Mouse (Mus musculus) cerebellum, postnatal 10 days (tissue): ENCODE data around the gene Bcat2.
"Not testable (repeated sequence)": the region's sequence is repeated elsewhere in the genome, so short reads cannot be mapped to it uniquely, and the experiment has no call there.

Source experiments
- DNase-seq, 2 experiments: peaks; one replicate each; pipeline ENCODE4 v3.0.0; 2021; ENCODE audit warnings: mixed read lengths in 2 of 2

Bcat2 gene

DNA sequence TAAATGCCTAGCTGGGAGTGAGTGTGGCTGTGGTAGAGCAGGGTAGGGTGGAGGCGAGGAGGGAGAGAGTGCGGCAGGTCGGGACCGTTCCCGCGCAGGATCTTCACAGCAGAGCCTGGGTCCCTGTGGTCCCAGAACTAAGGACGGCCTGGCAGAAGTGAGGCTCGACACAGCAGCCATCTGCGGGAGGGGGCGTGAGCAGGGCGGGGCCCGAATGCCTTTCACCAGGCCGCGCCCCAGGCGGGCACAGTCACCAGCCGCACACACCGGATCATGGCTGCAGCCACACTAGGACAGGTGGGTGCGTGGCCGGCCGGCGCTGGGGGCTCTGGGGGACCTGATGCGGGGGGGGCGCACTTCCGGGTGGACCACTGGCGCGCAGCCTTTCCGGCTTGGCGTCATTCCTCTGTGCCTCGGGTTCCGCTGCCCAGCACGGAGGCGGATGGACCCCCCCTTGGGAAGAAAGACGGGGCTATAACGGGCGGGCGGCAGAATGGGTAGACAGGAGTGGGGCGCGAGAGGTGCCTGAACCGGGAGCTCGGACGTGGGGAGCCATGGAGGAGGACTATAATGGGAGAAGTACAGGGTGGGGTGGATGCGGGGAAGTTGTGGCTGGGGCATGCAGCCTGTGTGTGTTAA is at the start of gene Bcat2:
Bcat2 (plus strand) TSS at position 51 of the 639 bp plus-strand sequence.
- peak; percentile 90 to 92 for DNase-seq

DNA sequence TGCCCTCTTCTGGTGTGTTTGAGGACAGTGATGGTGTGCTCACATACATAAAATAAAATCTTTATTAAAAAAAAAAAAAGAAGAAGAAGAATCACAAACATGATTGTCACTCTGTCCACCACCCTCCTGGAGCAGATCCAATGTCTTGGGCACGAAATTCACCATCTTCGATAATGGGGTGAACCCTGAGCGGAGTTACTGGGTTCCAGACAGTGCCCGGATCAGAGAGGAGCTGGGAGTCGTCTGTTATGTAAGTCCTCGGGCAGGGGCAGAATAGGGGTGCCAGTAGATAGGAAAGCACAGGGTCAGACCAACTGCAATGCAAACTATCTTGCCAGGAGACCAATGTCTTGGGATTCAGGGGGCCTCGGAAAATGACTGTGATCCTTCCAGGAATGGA is 49.3 kb upstream of the Bcat2 start:
- DNase-seq = peak in 1 of 2 experiments; percentile 35

DNA sequence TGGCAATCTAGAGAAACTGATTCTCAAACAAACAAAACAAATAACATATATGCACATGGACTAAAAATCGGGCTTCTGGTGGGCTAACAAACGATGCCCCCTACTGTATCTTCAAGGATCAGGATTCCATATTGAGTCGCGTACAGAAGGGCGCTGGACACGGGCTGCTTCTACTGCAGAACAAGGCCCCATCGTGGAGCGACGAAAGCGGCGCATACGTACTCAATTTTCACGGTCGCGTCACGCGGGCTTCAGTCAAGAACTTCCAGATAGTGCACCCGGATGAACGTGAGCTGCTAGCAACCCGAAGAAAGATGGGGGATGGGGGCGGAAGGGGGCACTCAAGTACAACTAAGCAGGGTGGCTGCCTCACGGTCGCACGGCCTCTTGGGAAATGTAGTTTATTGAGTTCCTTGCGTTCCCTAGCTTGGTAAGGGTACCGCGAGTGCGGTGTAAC is 48.2 kb upstream of the Bcat2 start:
- peak; percentile 94 to 96 for DNase-seq

DNA sequence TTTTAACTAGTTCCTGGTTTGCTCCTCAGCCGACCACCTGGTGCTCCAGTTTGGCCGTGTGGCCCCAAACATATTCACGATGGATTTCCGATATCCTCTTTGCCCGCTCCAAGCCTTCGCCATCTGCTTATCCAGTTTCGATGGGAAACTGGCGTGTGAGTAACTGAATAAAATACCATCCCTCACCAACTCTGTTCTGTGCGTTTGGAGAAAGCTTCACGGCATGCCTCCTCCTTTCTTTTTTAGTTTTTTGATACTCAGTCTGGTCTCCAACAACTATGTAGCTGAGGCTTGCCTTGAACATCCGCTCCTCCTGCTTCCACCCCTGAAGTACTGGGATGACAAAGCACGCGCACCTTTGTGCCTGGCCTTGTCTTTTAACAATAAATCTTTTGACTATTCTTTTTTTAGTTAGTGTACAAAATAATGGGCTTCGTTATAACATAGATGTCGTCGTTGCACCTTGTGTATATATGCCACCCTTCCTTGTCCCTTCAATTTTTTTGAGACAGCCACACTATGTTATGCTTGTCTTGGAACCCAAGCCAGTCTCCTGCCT is 47.7 kb upstream of the Bcat2 start:
- DNase-seq = no peak

DNA sequence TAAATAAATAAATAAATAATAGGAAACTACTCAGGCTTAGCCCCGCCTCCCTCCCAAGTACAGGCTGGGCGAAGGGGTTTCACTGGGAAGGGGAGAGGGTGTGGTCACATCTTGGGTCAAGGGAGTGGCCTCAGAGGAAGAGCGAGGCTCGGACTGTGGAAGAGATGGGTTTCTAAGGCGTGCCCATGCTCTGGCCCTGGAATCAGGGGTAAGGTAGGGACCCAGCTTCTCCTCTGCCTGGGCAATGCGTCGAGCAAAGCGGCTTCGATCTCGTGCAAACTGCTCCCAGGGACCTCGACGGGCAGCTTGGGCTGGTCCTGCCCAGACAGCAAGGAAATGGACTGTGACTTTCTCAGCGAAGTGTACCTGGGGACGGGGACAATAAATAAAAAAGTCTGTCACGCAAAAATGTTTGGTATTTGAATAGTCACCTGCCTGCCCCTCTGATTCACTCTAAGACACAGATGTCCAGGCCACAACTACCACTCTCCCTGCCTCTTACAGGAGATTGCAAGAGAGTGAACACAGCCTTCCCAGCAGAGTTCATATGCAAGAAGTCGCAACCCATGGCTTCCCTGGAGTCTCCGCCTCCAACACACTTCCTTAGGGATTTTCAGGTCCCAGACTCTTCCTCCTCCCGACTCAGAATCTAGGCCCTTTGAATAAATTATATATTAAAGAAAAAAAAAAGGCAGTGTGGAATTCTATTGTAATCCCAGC is 46.8 kb upstream of the Bcat2 start:
- no peak for DNase-seq

DNA sequence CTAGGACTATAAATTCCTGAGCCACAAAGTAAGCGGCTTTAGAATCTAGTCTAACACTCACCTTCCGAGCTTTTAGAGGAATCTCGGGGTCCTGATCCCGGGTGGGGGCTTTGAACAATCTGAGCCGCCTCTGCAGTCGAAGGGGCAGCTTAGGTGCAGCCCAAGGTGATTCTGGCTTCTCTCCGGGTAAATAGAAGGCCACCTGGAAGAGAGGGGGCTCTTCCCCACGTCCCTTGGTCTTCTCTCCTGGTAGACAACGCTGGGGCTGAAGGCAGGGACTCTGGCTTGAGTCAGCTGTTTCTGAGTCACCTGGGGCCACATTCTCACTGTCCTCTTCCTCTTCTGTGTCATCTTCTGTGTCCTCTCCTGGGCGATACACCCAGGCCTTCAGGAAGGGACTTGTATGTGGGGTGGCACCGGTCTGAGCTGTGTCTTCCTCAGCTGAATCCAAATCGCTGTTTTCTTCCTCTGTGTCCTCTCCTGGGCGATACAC is 46.2 kb upstream of the Bcat2 start:
- DNase-seq = no peak

DNA sequence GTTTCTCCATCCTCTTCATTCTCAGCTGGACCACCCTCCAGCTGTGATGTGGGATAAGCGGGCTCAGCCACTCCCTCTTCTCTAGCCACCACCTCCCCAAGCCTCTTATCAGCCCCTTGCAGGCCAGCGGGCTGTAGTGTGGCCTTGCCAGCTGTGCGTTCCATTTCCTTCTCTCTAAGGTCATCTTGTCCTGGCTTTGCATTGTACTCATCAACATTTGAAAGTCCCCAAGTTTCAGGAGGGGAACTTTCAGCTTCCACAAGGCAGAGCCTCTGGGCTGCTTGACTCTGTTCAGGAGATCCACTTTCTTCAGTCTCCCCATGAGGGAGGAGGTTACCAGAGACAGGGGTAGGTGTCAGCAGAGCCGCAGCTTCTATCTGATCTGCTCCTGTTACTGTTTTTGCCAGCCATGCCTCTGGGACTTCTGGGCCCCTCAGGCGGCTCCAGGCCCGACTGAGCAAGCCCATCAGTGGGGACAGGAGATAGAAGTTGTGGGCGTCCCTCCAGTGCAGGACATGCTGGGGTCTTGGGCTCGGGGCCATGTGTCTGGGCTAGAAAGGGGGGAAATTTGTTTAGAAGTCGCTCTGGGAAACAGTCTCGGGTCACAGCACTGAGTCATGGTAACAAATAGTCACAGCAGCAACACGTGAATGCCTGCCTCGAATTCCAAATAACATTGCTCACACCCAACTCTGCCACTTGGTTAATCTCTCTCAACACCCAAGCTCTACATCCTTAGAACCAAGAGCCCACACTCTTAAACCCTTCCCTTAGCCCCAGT is 44.9 kb upstream of the Bcat2 start:
- DNase-seq = peak; percentile 39 to 53

DNA sequence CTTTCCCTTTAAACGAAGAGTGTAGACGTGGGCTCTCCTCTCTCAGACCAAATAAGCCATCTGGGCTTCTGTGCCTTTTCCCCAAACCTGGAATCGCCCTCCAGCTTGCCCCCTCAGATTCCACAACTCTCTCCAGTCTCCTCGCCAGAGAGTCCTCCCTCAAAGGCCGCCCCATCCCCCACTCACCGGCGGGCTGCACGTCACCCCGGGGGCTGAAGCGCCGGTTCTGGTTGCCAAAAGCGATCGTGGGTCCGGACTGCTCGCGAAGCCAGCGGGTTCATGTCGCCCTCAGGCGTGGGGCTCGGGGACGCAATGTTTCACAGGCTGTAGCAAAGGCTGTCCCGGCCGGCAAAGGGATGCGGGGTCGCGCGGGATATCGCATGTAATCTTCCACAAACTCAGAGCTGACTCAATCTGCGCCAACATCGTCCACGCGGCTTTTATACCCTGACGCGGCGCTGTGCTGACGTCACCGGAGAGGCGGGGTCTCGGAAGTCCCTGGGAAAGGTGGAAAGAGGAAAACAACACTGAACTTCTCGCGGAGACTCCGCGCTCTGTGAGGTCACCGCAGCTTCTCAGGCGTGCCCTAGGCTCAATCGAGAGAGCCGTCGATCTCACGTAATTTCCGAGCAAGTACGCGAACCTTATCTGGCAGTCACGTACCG is 44.0 kb upstream of the Bcat2 start, which contains the start of the genes Ppp1r15a and Plekha4:
Ppp1r15a (minus strand) TSS at position 460 of the 665 bp plus-strand sequence.
Plekha4 (plus strand) TSS at position 522 of the 665 bp plus-strand sequence.
- peak; percentile 97 to 98 for DNase-seq

DNA sequence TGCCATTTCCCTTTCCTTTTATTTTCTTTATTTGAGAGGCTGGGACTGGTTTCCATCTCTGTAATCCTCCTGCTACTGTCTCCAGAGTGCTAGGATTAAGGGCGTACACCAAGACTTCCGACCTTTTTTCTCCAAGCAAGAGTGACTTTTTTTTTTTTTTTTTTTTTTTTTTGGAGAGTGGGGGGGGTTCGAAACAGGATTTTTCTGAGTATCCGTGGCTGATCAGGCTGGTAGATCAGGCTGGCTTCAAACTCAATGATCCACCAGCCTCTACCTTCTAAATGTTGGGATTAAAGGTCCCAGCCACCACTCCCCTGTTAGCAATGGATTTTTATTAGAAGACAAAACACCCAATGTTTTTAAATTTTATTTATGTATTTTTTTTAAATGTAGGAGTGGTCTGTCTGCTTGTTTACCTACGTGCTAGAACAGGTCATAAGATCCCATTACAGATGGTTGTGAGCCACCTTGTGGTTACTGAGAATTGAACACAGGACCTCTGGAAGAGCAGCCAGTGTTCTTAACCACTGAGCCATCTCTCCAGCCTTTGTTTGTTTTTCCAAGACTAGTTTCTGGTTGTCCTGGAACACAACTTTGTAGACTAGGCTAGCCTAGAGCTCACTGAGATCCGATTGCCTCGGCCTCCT is 43.4 kb upstream of the Bcat2 start:
- peak in 1 of 2 experiments; percentile 43 for DNase-seq

DNA sequence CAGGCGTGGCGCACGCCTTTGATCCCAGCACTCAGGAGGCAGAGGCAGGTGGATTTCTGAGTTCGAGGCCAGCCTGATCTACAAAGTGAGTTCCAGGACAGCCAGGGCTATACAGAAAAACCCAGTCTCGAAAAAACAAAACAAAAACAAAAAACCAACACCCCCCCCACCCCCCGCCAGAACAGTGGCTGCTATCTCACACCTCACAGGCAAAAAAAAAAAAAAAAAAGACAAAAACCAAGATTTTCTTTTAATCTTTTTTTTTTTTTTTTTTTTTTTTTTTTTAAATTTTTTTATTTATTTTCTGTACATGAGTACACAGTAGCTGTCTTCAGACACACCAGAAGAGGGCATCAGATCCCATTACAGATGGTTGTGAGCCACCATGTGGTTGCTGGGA is 42.8 kb upstream of the Bcat2 start:
- not testable (repeated sequence) for DNase-seq

DNA sequence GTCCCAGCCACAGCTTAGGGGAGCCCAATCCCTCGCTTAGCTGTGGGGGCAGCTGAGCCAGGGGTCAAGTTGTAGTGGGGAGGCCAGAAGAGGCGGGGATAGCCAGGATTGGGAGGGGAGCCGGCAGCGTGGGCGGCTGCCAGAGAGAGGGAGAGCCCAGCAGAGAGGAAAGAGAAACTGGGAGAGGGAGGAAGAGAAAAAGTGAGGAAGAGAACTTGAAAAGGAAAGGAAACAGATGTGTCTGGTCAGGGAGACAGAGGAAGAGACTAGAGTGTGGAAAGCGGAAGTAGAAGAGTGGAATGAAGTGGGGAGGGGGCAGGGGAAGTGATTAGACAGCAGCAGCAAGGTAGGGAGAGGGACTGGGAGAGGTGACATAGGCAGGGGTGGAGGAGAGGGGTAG is 40.5 kb upstream of the Bcat2 start:
- DNase-seq = no peak

DNA sequence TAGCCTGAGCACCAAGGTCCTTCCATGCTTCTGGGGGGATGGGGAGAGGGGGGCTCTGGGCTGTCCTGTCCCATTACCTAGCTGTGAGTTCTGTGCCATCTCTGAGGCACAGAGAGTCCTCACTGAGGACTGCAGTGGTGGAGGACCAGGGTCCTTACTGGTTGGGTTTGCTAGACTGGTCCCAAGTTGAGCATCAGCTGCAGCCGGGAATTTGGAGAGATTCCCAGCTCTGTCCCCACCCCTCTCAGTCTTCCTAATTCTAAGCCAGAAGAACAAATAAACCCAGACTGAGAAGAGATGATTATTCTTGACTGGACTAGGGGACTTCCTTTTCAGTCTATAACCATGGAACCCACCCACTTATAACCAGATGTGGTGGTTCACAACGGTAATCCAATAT is 39.3 kb upstream of the Bcat2 start:
- DNase-seq = no peak

DNA sequence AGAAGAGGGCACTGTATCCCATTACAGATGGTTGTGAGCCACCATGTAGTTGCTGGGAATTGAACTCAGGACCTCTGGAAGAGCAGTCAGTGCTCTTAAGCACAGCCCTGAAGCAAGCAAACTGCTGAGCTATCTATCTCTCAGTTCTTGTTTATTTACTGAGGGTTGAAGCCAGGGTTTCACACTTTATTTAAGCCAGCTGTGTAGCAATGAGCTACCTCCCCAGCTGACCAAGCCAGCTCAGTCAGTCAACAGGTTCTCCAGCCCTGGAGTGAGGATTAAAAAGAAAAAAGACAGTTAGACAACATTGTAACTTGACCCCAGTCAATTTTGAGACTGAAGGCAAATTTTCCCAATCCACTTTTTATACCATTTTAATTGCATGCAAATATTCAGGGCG is 34.3 kb upstream of the Bcat2 start:
- DNase-seq = no peak

DNA sequence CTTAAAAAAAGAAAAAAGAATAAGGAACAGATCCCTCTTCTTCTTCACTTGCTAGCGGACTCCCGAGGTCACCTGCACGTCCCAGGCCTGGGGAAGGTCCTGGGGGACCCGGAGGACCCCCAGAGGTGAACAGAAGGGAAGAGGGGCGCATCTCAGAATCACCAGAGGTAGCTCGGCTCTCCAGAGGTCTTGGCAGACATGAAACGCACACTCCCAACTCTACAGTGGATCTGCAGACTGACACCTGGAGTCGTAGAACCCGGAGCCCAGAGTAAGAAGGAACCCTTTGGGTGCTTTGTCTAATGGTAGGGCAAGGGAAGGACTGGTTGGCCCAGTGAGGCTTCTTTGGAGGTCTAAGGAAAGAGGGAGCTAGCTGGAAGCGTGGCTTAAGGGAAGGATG is 32.4 kb upstream of the Bcat2 start:
- DNase-seq = no peak

DNA sequence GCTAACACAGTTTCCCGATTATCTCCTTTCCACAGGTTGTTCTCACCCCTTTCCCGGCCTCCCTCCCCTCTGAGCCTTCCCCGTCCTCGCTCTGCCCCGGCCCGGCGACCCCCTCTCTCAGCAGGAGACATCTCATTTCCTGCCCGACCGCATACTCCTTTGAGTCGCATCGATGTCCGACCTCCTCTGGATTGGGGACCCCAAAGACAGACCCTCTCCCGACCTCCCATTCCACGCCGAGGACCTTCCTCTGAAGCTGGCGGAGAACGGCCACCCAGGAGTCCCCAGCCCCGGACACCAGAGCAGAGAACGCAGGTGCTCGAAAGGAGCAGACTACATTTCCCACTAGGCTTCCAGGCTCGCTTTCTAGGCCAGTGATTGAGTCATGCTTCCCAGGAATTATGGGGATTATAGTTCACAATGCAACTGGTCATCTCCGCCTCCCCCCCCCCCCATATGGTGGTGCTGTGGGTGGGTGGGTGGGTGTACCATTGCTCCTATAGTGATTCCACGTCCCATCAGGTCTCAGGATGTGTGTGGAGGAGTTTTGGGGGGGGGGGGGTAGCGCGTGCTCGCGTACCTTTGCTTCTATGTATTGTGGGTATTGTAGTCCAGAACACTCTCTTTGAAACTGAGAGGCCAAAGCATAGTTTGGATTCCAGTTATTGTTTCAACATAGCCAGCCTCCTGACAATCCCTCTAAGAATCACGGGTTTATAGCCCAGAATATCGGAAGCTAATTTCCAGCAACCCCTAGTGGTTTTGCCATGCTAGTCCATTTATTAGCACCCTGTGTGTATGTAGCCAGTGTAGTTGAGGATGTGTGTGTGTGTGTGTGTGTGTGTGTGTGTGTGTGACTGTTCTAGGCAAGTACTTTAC is 31.6 kb upstream of the Bcat2 start:
- DNase-seq = peak; percentile 81

DNA sequence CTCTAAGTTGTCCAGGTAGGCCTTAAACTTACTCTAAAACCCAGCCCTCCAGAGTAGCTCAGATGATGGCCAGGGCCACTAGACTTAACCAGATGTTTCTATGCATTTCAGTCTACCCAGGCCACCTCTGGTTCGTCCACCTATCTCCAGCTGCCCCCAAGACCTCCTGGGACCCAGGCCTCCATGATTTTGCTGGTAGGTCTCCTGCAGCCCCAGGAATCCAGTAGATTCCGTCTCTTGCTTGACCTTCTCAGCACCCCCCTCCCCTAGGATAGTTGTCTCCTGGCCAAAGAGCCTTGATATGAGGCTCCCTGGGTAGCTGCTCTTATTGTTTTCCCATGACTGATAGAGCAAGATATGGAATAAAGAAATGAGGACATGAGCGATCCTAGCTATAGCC is 30.9 kb upstream of the Bcat2 start:
- DNase-seq = peak in 1 of 2 experiments; percentile 19

DNA sequence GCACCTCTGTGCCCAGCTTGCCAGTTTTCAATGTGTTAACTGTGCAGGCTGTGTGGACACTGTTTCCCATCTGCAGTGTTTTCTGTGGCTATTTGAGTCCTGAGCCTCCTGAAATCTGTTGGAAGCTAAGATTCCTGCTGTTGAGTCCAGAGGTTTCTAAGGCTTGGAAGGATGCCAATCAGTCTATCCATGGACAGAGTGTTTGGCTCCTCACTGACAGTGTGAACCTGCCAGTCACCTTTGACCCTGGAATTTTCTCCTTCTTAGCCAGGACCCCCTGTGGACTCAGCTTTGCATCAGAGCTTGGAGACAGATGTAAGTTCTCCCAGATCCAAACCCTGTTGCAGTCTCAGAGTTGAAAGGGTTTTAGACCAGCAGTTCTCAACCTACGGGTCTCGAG is 29.7 kb upstream of the Bcat2 start:
- DNase-seq = peak in 1 of 2 experiments; percentile 40

DNA sequence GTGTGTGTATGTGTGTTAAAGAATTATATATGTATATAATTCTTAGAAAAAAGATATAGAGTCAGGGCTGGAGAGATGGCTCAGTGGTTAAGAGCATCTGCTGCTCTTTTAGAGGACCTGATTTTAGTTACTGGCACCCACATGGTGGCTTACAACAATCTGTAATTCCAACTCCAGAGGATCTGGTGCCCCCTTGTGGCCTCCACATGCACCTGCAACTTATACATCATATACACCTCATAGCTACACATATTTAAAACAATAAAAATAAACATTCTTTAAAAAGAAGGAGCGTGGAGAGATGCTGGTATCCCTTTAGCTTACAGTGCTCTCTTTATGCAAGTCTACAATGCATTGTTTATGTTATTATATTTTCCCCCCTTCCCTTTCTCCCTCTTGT is 25.4 kb upstream of the Bcat2 start:
- DNase-seq = no peak

DNA sequence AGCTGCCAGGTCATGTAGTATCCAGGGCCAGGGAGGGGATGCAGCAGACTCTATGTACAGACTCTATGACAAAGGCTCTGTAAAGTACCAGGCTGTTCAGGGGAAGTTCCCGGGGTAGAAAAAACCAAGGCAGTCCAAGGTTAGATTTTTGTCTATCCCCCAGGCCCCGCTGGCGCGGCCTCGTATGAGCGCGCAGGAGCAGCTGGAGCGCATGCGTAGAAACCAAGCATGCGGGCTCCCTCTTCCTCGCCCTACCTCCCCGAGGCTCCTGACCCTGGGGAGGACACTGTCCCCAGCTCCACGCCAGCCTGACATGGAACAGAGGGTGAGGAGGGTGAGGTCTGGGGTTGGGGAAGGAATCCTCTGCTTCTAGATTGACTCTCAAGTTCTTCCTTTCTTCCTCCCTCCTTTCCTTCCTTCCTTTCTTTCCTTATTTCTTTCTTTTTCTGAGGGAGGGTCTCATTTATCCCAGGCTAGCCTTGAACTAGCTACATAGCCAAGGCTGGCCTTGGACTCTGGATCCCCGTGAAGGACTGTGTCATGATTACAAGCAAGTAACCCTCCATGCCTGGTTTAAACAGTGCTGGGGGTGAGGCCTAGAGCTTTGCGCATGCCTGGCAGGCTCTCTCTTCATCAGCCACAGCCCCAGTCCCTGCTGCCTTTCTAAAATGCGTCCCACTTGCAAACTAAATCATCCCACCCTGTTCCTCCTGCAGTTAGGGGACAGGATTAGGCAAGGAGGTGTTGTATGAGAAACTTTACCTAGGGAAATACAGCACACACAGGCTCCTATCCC is 20.1 kb upstream of the Bcat2 start:
- no peak for DNase-seq
